18 mouse cellular contexts compared by ENCODE assay signal in the genomic region with DNA sequence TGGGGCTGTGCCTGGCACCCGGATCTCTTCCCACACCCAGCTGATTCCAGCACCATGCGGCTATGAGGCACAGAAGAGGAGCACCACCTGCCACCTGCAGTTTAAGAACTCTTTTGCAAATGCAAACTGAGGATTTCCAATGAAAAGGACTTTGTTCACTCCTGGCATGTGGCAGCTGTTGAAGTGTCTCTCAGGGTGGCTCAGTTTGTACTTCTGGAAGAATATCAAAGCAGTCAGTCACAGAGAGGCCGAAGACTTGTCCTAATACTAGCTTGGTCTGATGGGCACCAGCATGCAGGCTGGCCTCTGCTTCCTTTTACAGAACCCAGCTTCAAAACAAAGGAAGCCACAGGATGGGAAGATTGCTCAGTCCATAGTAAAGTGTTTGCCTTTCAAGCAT.
DNase-seq lines count a peak whose midpoint lies in the region; ATAC-seq and TF ChIP-seq lines count a peak whose summit lies in the region.
"Had no signal": no experiment of that assay in that cellular context is flagged by ENCODE, and none has a peak within 500 bp of the region (broad histone marks: within the 10 kb centered on the region; RNA-seq: fewer than 3 reads in every experiment).

No protein-coding gene starts in this region.

- H3K27me3 ChIP-seq in lung, postnatal 0 days (replicated peaks; ENCODE audit: insufficient read depth, low read length): no peaks in the 10 kb centered on the region
- H3K27me3 ChIP-seq: CH12.LX; heart, embryonic 15.5 days; midbrain, embryonic 13.5 days had no signal

- H3K27ac ChIP-seq in lung, postnatal 0 days (ENCODE audit: low read length): no peak overlapping the region
- H3K27ac ChIP-seq: heart, adult 2 months; heart, embryonic 15.5 days; midbrain, embryonic 13.5 days had no signal

- no peak for TF ChIP-seq CTCF in lung, postnatal 0 days (IDR thresholded peaks at IDR 0.05)

- H3K4me1 ChIP-seq in lung, postnatal 0 days (ENCODE audit: insufficient read depth, low read depth, low read length): no peaks in the 10 kb centered on the region

- H3K4me2 ChIP-seq in lung, postnatal 0 days (replicated peaks; ENCODE audit: low read depth, low read length): no peak overlapping the region
- H3K4me2 ChIP-seq: heart, embryonic 15.5 days; midbrain, embryonic 13.5 days had no signal

- no peak overlapping the region for H3K4me3 ChIP-seq in lung, postnatal 0 days (ENCODE audit: low read depth, low read length)
- H3K4me3 ChIP-seq: heart, adult 2 months; heart, embryonic 15.5 days; midbrain, embryonic 13.5 days had no signal

- no peak for TF ChIP-seq EP300 in lung, postnatal 0 days (IDR thresholded peaks at IDR 0.05)

- H3K9ac ChIP-seq in lung, postnatal 0 days (replicated peaks; ENCODE audit: low read depth): no peak overlapping the region
- H3K9ac ChIP-seq: heart, embryonic 15.5 days; midbrain, embryonic 13.5 days had no signal

- 61% methylated on average over 3 of the region's 3 CpGs for WGBS in lung, postnatal 0 days

- H3K36me3 ChIP-seq in lung, postnatal 0 days (ENCODE audit: insufficient read depth, low read length): peaks cover 29% of the 10 kb centered on the region

- no peak for DNase-seq in frontal cortex, postnatal 10 days (ENCODE audit: low spot score in 2 of 2)
- DNase-seq in kidney, adult 9 months: peak; percentile 53
- DNase-seq in kidney, postnatal 25 days: no peak
- DNase-seq in lung, postnatal 0 days (ENCODE audit: low spot score): no peak
- DNase-seq in lung, postnatal 14 days: no peak
- peak; percentile 17 for DNase-seq in ZHBTc4 (ENCODE audit: low read depth, low spot score)
- no peak for DNase-seq in thymus, postnatal 36 days
- DNase-seq: cerebellum, adult 9-10 months; gastrocnemius, postnatal 10 days; heart, adult 2 months; heart, postnatal 4 days; thymus, postnatal 14 days had no signal

- peak; percentile 25; the same call in 1 of the 2 replicates for ATAC-seq in frontal cortex, adult (ENCODE audit: low TSS enrichment)
- ATAC-seq in lung, postnatal 0 days: peak; percentile 22; the same call in 1 of the 2 replicates
- ATAC-seq: hindbrain, embryonic 16.5 days; intestine, postnatal 0 days; midbrain, embryonic 13.5 days had no signal

- no peaks in the 10 kb centered on the region for H3K9me3 ChIP-seq in lung, postnatal 0 days (ENCODE audit: low read length)
- H3K9me3 ChIP-seq: heart, embryonic 15.5 days; midbrain, embryonic 13.5 days had no signal

Comparison
In these comparisons a context has a peak if more than half of its experiments do, and no peak if none do; other contexts are left out.
1. DNase-seq: peak in kidney, adult 9 months (single experiment) and ZHBTc4 (single experiment); none in frontal cortex, postnatal 10 days (0 of 2), kidney, postnatal 25 days (0 of 2), lung, postnatal 0 days (single experiment), lung, postnatal 14 days (single experiment) and thymus, postnatal 36 days (0 of 2).